Mouse (Mus musculus): ENCODE measurements around the gene Lypd3.
"Not testable (repeated sequence)": the region's sequence is repeated elsewhere in the genome, so short reads cannot be mapped to it uniquely, and the experiment has no call there.

Lypd3 gene

DNA sequence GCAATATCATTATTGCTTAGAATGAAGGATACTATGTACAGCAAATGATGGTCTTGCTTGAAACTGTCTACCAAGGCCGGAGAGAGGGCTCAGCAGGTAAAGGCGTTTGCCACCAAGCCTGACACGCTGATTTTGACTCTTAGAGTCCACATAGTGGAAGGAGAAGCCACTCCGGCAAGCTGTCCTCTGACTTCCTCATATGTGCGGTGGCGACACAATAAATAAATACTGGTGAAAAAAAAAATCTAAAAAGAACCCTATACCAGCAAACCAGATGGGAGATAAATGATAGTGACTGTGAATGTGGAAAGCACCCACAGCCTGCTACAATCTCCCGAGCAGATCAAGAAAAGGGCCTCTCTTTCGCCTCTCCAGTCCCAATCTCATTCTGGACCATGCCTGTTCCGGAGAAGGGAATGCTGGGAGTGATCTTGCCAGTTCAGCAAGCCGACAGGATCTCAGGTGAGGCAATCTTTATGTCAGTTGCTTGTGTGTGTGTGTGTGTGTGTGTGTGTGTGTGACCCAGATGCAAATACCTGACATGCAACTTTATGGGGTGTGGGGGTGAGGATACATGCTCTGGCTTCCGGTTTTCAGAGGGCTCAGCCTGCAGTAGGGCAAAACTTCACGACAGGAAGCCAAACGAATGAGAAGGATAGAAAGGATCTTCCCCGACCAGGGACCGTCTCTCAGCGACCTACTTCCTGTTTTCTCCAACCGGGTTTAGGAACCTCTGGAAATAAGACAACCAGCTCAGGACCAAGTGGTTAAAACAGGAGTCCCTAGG lies 25.0 kb downstream of the Lypd3 start:
- no peak for DNase-seq (ENCODE audit: low read depth, low spot score)

DNA sequence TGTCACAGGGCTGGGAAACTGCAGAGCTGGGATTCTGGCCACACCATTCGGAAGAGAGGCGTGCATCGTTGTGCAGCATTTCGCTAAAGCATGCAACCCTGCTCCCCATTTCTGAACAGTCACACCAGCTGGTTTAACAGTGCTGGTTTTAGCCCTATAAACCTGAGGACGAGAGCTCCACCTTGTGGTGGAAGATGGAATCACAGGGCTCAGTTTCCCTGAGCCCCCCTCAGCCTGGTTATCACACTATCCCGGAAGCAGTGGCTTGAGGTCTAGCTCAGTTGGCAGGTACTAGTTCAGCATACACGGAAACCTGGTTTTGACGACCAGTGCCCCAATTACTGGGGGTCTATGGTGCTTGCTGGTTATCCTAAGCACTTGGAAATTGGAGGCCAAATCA lies 26.2 kb downstream of the Lypd3 start:
- DNase-seq (ENCODE audit: low read depth, low spot score), result peak; percentile 61

DNA sequence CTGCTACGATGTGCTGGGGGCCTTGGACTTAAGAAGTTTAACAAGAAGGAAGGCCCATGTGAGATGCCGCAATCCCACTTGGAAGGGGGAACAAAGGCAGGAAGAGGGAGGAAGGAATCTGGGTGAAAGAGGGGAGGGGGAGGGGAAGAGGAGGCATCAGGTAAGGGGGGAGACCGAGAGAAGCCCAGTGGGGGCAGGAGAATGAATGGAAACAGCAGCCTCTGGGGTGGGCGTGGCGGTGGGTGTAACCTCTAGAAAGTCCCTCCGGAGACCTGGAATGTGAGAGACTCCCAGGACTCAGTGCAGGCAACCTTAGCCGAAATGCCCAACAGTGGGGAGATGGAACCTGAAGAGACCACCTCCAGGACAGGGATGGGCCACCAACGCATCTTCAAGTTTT lies 28.0 kb downstream of the Lypd3 start:
- no peak for DNase-seq (ENCODE audit: low read depth, low spot score)

DNA sequence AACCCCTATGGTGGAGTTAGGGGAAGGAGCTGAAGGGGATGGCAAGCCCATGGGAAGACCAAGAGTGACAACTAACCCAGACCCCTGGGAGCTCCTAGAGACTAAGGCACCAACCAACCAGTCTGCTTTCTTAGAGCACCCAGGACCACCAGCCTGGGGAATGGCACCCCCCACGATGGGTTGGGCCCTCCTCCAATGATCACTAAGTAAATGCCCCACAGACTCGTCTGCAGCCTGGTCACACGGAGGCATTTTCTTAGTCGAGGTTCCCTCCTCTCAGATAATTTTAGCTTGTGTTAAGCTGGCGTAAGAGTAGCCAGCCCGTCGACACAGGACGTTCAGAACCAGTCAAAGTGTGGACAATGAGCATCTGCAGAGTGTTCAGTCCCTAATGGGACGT lies 28.6 kb downstream of the Lypd3 start:
- no peak for DNase-seq (ENCODE audit: low read depth, low spot score)

DNA sequence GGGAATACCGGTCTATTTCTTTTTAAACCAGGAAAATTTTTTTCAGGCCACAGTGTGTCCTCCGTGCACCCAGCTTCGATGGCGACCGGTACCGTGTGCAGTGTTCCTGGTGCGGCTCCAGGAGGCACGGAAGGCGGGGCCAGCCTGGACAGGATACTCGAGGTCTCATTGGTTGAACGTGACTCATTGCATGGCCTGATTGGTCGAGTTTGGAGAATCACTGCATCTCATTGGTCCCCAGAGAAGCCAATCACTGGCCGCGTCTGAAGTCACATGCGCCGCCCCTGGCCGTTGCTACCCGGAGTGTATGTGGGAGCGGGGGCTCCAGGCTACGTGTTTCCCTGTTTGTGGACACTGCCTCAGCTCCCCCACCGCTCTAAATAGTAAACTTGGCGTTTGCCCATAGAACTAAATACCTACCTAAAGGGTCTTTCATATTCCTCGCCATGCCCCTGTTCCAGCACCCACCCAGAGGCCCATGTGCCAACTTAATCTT lies 35.6 kb downstream of the Lypd3 start:
- DNase-seq (ENCODE audit: low read depth, low spot score), result no peak

DNA sequence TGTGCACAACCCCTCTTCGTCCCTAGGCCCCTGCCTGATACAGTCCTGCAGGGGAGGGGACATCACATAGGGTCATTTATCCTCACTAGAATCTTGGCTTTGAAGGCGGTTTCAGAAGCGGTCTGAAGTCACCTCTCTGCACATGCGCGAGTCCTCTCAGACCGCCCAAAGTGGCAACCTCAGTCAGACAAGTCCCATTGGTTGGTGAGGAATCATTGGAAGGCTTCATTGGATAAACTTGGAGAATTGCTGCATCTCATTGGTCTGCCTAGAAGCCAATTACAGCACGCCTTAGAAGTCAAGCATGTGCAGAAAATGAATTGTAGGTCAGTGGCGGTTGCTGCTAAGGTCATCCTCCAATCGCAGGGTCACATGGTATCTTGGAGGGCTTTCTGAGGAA lies 40.2 kb downstream of the Lypd3 start, which contains the start of gene Tex101:
Tex101 (minus strand) TSS at position 101 of the 400 bp plus-strand sequence.
- DNase-seq (ENCODE audit: low read depth, low spot score), result no peak

DNA sequence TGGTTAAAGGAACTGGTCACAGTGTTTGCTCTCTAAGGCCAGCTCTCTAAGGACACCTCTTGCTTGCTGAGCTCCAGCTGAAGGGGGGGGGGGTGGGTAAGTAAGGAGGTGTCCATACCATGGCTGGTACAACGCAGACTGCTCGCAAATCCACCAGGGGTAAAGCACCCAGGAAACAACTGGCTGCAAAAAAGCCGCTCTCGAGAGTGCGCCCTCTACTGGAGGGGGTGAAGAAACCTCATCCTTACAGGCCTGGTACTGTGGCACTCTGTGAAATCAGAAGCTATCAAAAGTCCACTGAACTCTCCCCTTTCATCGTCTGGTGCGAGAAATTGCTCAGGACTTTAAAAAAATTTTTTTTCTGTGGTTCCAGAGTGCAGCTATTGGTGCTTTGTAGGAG lies 47.8 kb downstream of the Lypd3 start:
- not testable (repeated sequence) for DNase-seq (ENCODE audit: low read depth, low spot score)

DNA sequence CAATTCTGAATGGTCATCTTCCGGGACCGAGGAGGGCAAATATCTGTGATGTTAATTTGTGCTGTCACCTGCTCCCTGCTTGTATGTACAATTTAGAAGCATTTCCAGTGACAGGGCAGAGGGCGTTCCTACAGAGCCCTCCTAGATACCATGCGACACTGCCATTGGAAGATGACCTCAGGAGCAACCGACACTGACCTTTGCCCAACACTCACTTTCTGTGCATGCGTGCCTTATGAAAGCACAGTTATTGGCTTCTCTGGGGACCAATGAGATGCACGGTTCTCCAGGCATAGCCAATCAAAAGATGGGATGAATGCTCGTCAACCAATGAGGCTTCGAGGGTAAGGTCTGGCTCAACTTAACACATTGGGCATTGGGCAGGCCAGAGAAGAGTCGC lies 51.2 kb downstream of the Lypd3 start:
- DNase-seq (ENCODE audit: low read depth, low spot score), result not testable (repeated sequence)
